Mouse (Mus musculus) embryonic facial prominence, embryonic 10.5 days (tissue): ENCODE measurements around the gene Slc24a3. TPM values are rescaled to one million over a fixed set of nuclear protein-coding genes. Genes with fewer than 3 reads are reported as not detected.

Experiments used
- DNase-seq: peaks from one replicate; pipeline ENCODE4 v3.0.0-alpha.2; 2017; ENCODE audit warnings: low spot score
- H3K27ac ChIP-seq: fragments of 300-500 bp; sonication (generic); replicated peaks from 2 replicates; pipeline ENCODE4 v1.5.1; 2016; ENCODE audit warnings: mild to moderate bottlenecking
- H3K27me3 ChIP-seq: fragments of 300-500 bp; sonication (generic); replicated peaks from 2 replicates; pipeline ENCODE4 v1.6.1; 2016; ENCODE audit warnings: low read depth, mild to moderate bottlenecking; ENCODE audit not compliant: poor library complexity, severe bottlenecking
- H3K36me3 ChIP-seq: fragments of 300-500 bp; sonication (generic); replicated peaks from 2 replicates; pipeline ENCODE4 v1.6.1; 2016; ENCODE audit warnings: mild to moderate bottlenecking, moderate library complexity
- H3K4me1 ChIP-seq: fragments of 300-500 bp; sonication (generic); 2 replicates; pipeline ENCODE4 v1.6.1; 2016
- H3K4me3 ChIP-seq: fragments of 300-500 bp; sonication (generic); 2 replicates; pipeline ENCODE4 v1.5.1; 2016; ENCODE audit warnings: mild to moderate bottlenecking, moderate library complexity
- H3K9me3 ChIP-seq: fragments of 300-500 bp; sonication (generic); 2 replicates; pipeline ENCODE4 v1.6.1; 2016; ENCODE audit warnings: mild to moderate bottlenecking
- WGBS: fragments of 180-500 bp; shearing (Covaris S2); methylation state at CpG from one replicate; pipeline ENCODE4 v1.1.7; 2016; 5-methylcytosine and 5-hydroxymethylcytosine counted together
- polyA plus RNA-seq: library from polyadenylated mRNA; unstranded; fragments of >200 nt; fragmentation: Nextera tagmentation; extraction: Ambion mirVana; gene quantifications from 2 replicates; pipeline ENCODE4 v1.2.1, GENCODE M21; 2016

Slc24a3 gene
- polyA plus RNA-seq, 1 experiment from 2014 or later, result 0.67 TPM

DNA sequence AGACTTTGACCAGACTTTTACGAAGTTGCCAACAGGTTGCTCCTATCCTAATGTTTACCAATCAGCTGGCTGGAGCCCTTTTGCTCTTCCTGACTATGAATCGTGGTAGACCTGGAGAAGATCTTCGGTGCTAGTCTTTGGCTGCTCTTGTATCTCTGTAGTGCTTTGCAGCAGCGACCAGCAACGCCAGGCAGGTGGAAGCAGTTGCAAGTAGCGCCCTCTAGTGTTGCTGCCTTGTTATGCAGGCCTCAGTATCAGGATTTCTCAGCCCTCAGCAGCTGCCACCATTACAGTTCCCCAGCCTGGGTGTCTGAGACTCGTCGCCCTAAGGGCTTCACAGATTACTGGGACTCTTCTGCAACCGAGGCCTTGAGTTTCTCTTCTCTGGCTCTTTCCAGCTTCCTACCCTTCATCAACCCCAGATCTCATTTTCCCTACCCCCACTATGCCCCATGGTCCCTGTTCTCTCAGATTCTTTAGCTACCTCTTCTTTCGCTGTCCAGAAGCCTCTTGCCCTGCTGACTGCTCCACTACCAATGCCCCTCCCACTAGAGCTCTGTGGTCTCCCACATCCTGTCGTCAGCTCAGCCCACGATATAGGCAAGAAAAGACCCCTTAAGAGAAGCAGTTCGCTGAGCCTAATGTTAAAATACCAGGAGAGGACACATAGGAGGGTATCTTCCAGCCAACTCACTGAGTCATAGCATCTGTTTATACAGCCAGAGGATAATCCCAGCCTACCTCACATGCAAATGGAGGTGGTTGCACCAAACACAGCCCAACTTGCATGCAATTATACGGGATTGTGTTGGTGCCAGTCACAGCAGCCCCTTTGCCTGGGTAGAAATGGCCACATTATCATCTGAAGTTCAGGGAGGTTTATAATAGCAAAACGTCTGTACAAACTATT is 443.5 kb downstream of the Slc24a3 start:
- no peak overlapping the region for H3K4me3 ChIP-seq
- peak; percentile 71 for DNase-seq
- H3K36me3 ChIP-seq, result no peaks in the 10 kb centered on the region
- no peaks in the 10 kb centered on the region for H3K27me3 ChIP-seq
- no peaks in the 10 kb centered on the region for H3K9me3 ChIP-seq
- H3K27ac ChIP-seq, result no peak overlapping the region
- H3K4me1 ChIP-seq, result peaks cover 13% of the 10 kb centered on the region; the same call in 1 of the 2 replicates
- WGBS, result 40% methylated on average over 15 of the region's 15 CpGs

DNA sequence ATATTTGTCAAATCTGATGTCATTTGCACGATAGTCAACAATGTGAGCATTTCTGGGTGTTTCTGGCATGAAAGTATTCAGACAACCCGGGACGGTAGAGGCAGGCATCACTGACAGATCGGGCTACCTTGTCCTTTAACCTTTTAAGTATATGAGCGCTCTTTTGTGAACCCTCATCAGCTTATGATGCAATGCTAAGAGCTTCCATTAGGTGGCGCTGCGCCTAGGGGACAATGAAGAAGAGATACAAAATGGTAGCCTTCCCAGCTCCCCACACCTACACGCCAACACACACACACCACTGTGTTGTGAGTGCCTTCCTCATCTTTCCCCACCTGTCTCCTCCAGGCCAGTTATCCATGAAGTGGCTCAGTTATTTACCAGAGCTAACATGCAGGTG is 445.4 kb downstream of the Slc24a3 start:
- Histone ChIP-seq H3K4me1 (peaks cover 13% of the 10 kb centered on the region; the same call in 1 of the 2 replicates), H3K27ac (no peak overlapping the region), H3K36me3 (no peaks in the 10 kb centered on the region), H3K4me3 (no peak overlapping the region), H3K27me3 (no peaks in the 10 kb centered on the region), H3K9me3 (no peaks in the 10 kb centered on the region)
- DNase-seq, result peak; percentile 24
- 70% methylated on average over 8 of the region's 8 CpGs for WGBS

DNA sequence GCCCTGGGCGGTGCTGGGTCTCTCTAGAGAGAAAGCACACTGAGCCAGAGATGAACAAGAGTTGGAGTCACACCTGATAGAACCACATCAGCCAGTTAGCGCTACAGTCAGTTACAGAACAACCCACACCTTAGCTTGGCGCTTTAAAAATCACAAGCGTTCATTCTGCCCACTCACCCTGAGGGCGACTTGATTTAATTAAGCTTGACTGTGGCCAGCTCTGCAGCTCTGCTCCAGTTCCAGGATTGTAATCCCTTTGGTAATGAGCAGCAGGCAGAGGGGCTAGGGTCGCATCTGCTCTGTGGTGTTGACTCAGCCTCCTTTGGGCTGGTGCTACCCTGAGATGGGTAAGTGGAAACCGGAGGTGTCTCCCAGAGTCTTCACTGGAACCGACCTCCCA is 446.2 kb downstream of the Slc24a3 start:
- H3K4me1 ChIP-seq, result peaks cover 13% of the 10 kb centered on the region; the same call in 1 of the 2 replicates
- H3K27me3 ChIP-seq, result no peaks in the 10 kb centered on the region
- 0 out of 2 replicates have a peak overlapping the region, but pooled peaks have one; percentile 19 for H3K27ac ChIP-seq
- no peak overlapping the region for H3K4me3 ChIP-seq
- no peaks in the 10 kb centered on the region for H3K9me3 ChIP-seq
- DNase-seq, result no peak
- H3K36me3 ChIP-seq, result no peaks in the 10 kb centered on the region
- 66% methylated on average over 8 of the region's 8 CpGs for WGBS

DNA sequence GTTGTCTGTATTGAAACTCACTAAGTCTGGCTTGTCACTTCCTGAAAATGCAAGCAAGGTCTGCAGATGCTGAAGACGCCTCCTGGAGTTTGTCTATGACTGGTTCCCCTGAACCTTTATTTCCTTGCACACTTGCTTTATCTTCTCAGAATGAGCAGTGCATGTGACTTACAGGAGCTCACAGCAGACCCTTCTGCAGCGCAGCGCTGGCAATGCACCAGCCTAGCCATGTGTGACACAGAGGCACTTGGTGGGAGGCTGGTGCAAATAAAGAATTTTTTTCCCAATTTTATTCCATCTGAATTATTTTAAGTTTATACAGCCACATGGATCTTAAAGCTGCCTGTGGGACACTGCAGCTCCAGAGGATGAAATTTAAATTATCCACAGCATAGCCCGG is 452.1 kb downstream of the Slc24a3 start:
- Histone ChIP-seq H3K27me3 (no peaks in the 10 kb centered on the region), H3K4me3 (no peak overlapping the region), H3K9me3 (no peaks in the 10 kb centered on the region), H3K27ac (no peak overlapping the region), H3K36me3 (no peaks in the 10 kb centered on the region), H3K4me1 (peaks cover 10% of the 10 kb centered on the region)
- WGBS, result 85% methylated on average over 4 of the region's 4 CpGs
- no peak for DNase-seq

DNA sequence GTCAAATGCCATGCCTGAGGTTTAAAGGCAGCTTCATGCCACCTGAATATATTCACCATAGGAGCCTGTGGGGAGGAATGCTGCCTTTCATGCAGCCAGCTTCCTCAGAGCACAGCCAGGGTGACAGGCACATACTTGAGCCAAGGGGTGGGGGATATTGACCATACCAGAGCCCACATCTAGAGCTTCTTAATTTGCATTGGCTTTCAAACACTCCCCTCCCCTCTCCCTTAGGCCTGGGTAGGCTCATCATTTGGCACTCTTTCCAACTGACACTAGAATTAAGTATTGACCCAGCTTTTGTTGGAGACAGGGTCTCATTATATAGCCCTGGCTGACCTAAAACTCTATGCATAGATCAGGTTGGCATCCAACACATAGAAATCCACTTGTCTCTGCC is 453.2 kb downstream of the Slc24a3 start:
- DNase-seq, result no peak
- Histone ChIP-seq H3K4me3 (no peak overlapping the region), H3K36me3 (no peaks in the 10 kb centered on the region), H3K27me3 (no peaks in the 10 kb centered on the region), H3K27ac (no peak overlapping the region), H3K4me1 (peaks cover 10% of the 10 kb centered on the region), H3K9me3 (no peaks in the 10 kb centered on the region)

DNA sequence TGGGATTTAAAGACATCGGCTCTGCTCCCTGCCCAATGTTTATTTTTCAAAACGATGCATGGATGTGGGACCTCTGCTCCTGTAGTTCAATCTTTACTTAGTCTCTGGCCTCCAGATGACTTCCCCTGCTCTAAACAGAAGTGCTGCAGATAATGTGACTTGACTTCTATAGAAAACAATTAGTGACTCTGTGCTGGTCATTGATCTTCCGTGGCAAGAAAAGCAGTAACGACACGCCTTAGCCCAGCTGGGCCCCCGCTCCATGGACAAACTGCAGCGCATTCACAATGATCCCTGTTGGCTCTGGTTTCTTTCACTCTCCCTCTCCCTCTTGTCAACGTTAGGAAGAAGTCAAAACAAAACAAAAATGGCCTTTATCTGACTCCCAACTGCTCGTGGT is 453.6 kb downstream of the Slc24a3 start:
- H3K4me3 ChIP-seq, result no peak overlapping the region
- H3K9me3 ChIP-seq, result no peaks in the 10 kb centered on the region
- peaks cover 10% of the 10 kb centered on the region for H3K4me1 ChIP-seq
- peak; percentile 38 for DNase-seq
- H3K36me3 ChIP-seq, result no peaks in the 10 kb centered on the region
- 53% methylated on average over 9 of the region's 9 CpGs for WGBS
- no peak overlapping the region for H3K27ac ChIP-seq
- no peaks in the 10 kb centered on the region for H3K27me3 ChIP-seq

DNA sequence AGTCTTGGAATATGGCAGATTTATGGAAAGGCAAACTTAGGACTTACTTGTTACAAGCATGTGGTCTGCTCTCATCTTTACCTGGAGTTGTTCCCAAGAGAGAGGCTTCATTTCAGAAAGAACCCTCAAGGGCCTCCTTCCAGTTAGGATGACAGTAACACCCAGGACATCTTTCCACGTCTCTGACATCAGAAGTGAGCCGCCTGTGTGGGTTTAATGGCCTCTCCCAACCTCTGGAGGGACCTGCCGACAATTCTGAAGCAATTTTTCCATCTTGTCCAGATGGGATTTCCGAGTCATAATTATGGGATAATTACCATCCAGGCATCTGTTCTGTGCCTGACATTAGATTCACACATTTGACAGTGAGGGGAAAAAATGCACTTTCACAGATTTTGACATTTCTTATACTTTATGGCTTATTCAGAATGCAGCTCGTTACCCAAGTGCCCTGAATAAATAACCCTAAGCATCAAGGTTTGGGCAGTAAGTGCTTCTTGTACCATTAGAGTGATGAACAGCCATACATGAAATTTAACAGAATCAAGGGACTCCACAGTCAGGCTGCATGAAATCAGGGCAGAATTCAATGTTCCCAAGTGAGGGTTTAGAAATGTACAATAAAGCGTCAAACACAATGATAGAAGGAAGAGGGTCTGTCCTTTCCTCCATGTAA is 463.7 kb downstream of the Slc24a3 start:
- Histone ChIP-seq H3K27ac (no peak overlapping the region), H3K4me1 (no peaks in the 10 kb centered on the region), H3K27me3 (no peaks in the 10 kb centered on the region), H3K9me3 (no peaks in the 10 kb centered on the region), H3K4me3 (no peak overlapping the region), H3K36me3 (no peaks in the 10 kb centered on the region)
- DNase-seq, result no peak
- WGBS, result 76% methylated on average over 6 of the region's 6 CpGs

DNA sequence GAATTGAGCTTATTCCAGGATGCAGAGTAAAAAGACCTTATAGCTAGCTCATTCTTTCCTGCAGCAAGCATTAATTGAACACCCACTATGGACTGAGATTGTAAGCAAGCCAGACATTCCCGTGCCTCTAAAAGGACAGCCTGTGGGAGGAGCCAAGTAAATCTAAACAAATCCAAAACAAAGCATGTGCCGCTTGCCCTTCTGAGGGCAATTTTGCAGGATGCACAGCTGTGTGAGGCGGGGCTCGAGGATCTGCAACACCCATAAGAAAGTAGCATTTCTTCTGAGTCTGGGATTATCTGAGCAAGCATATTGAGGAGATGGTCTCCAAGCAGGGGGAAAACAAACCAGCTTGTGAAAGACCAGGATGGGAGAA is 464.2 kb downstream of the Slc24a3 start:
- Histone ChIP-seq H3K27ac (no peak overlapping the region), H3K36me3 (no peaks in the 10 kb centered on the region), H3K4me3 (no peak overlapping the region), H3K9me3 (no peaks in the 10 kb centered on the region), H3K27me3 (no peaks in the 10 kb centered on the region), H3K4me1 (no peaks in the 10 kb centered on the region)
- 43% methylated on average over 4 of the region's 4 CpGs for WGBS
- DNase-seq, result no peak

DNA sequence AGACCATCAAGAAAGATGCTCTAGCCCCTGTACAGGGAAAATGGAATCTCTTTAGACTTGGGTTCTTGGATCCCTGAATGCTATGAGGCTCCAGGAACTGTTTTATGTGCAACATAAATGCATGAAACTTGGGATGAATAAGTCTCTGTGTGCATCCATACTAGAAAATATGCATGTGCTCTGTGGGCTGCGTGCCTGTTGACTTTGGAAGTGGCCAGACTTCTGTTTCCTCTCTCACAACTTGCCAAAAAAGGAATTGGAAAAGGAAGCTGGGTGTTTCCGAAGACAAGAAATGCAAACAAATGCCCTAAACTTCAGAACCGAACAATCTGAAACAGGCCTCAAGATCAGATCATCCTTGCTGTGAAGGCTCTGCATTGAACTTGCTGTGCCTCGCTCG is 466.3 kb downstream of the Slc24a3 start:
- Histone ChIP-seq H3K4me1 (no peaks in the 10 kb centered on the region), H3K27ac (no peak overlapping the region), H3K27me3 (no peaks in the 10 kb centered on the region), H3K9me3 (no peaks in the 10 kb centered on the region), H3K4me3 (no peak overlapping the region), H3K36me3 (no peaks in the 10 kb centered on the region)
- no peak for DNase-seq
- WGBS, result 82% methylated on average over 5 of the region's 5 CpGs

DNA sequence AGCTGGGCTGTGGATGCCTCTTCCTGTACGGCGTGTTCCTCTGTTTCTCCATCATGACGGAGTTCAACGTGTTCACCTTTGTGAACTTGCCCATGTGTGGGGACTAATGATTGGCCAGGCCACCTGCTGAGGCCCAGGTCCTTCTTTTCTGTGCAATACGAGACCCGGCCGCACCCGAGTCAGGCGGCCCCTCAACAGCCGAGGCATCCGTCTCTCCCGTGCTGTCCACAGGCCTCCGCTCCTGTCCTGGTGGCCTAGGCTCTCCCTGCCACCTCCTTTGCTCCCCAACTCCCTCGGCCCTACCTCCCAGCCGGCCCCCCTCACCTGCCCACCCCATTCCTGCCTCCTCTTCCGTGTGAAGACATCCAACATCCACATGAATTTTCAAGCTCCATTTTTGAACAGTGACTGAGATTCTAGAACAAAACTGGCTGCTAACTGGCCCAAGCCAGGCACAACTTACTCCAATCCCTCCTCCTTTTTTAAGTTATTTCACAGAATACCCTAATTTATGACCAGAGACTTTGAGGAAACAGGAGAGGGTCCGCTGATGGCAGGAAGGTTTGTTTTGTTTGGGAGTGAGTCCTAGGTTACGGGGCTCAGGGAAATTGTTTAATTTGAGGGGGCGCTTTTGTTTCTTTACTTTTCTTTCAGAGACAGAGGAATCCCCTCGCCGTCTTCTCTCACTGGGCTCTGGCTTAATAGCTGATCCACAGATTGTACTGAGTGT is 472.9 kb downstream of the Slc24a3 start:
- H3K4me1 ChIP-seq, result no peaks in the 10 kb centered on the region; the same call in 1 of the 2 replicates
- no peaks in the 10 kb centered on the region for H3K27me3 ChIP-seq
- H3K9me3 ChIP-seq, result no peaks in the 10 kb centered on the region
- no peak overlapping the region for H3K27ac ChIP-seq
- WGBS, result 84% methylated on average over 21 of the region's 21 CpGs
- DNase-seq, result no peak
- no peaks in the 10 kb centered on the region for H3K36me3 ChIP-seq
- H3K4me3 ChIP-seq, result no peak overlapping the region

DNA sequence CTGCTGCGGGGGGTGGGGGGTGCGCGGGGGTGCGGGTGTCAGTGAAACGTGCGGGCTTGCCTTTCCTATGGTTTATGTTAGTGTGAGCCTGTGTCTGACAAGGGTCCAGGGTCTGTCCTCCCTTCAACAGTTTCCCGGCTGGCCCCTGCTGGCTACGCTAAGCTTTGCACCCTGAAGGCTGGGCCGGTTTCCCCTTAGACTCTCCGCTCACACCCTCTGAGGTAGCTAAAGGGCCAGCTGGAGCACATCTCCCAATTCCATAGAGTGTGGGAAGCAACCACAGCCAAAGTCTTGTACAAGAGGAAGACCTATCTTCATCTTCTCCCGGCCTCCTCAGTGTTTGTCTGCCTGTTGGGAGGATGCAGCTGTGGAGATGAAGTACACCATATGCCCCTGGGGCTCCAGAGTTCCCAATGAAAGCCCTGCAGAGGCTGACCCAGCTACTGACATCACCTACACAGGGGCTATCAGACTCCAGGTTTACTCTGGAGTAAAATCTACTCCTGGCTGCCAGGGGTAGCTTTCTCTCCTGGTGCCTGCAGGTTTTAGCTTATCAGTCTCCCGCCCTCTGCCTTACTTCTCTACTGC is 487.9 kb downstream of the Slc24a3 start:
- Histone ChIP-seq H3K9me3 (no peaks in the 10 kb centered on the region), H3K27ac (no peak overlapping the region)
- 32% methylated on average over 12 of the region's 12 CpGs for whole genome bisulfite sequencing

DNA sequence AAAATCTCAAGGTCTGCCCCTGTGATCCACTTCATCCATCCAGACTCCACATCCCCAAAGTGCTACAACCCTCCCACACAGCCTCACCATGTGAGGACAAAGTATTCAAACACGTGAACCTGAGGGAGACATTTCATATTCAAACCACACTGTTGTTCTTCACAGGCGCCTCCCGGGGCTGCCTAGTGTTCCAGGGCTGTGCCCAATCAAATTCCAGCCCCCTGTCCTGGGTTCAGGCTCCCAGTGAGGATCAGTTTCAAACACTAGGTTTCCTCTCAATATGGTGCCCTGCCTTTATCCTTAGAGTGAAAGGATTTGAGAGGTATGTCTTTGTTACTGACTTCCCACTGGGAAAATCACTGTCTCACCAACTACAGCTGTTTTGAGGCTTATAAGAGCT is 488.6 kb downstream of the Slc24a3 start:
- H3K4me3 ChIP-seq, result no peak overlapping the region
- 42% methylated on average over 3 of the region's 3 CpGs for WGBS
- no peaks in the 10 kb centered on the region for H3K9me3 ChIP-seq
- H3K27ac ChIP-seq, result no peak overlapping the region
- no peaks in the 10 kb centered on the region for H3K4me1 ChIP-seq
- no peaks in the 10 kb centered on the region for H3K36me3 ChIP-seq
- H3K27me3 ChIP-seq, result no peaks in the 10 kb centered on the region
- DNase-seq, result no peak

More for the DNA sequence above, 487.9 kb downstream of the Slc24a3 start:
- H3K36me3 ChIP-seq, result no peaks in the 10 kb centered on the region
- DNase-seq, result peak; percentile 54
- no peaks in the 10 kb centered on the region for H3K4me1 ChIP-seq
- no peaks in the 10 kb centered on the region for H3K27me3 ChIP-seq
- H3K4me3 ChIP-seq, result no peak overlapping the region
